Mouse (Mus musculus) cerebellum, adult 18-20 months (tissue): Measurements from ENCODE around the gene Prg4.

ENCODE experiments used
- DNase-seq, 2 experiments: peaks; one replicate each; pipeline ENCODE4 v3.0.0; 2021

Gene Prg4

DNA sequence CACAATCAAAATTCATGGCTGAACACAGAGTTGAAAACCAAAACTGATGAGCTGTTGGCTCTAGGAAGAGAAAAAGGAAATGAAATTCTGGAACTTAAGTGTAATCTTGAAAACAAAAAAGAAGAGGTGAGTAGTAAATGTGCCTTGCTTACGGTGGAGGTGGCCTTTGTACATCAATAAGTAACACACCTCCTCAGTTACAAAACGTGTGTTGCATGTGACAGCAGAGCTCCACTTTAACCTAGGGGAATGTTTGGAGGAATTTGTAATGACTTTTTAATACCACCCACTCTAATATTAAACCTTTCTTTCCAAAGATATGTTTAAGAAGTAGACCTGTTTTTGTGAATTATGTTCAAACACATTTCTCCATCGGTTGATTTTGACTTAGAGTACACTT, 62.1 kb downstream of the Prg4 start:
- no peak for DNase-seq
